Mouse (Mus musculus) C2C12 (cell line): ENCODE measurements around the gene Samd10. TPM values are rescaled to one million over a fixed set of nuclear protein-coding genes. Genes with fewer than 3 reads are reported as not detected.
A peak's percentile ranks its signal among the peaks of the same experiment; 100 is the strongest.

Experiments used
- H3K27me3 ChIP-seq: one replicate; pipeline ENCODE4 v1.6.1; 2011; ENCODE audit not compliant: control insufficient read depth, insufficient read depth, insufficient read length
- H3K36me3 ChIP-seq: one replicate; pipeline ENCODE4 v1.6.1; 2011; ENCODE audit not compliant: control insufficient read depth, insufficient read depth
- H3K4me3 ChIP-seq: one replicate; pipeline ENCODE4 v1.5.1; 2011; ENCODE audit warnings: mild to moderate bottlenecking, control low read depth; ENCODE audit not compliant: poor library complexity, insufficient read depth, severe bottlenecking
- H3K79me2 ChIP-seq: one replicate; pipeline ENCODE4 v1.6.1; 2011; ENCODE audit not compliant: control insufficient read depth, insufficient read depth
- H3K79me3 ChIP-seq: one replicate; pipeline ENCODE4 v1.6.1; 2011; ENCODE audit warnings: low read depth, control low read depth
- H3ac ChIP-seq: one replicate; pipeline ENCODE3; 2011; ENCODE audit warnings: low read depth; ENCODE audit not compliant: control insufficient read depth, insufficient read length
- CEBPB ChIP-seq: IDR thresholded peaks from one replicate; pipeline ENCODE4 v1.6.1; 2011; ENCODE audit warnings: low read depth, mild to moderate bottlenecking, control low read depth, moderate library complexity
- CTCF ChIP-seq: IDR thresholded peaks from one replicate; pipeline ENCODE4 v1.5.1; 2011; ENCODE audit not compliant: control insufficient read depth, insufficient read depth, insufficient read length
- FOSL1 ChIP-seq: IDR thresholded peaks from one replicate; pipeline ENCODE4 v1.8.0; 2011; ENCODE audit warnings: mild to moderate bottlenecking, low read length; ENCODE audit not compliant: poor library complexity, insufficient read depth, severe bottlenecking
- MAX ChIP-seq: IDR thresholded peaks from one replicate; pipeline ENCODE4 v1.6.1; 2011; ENCODE audit warnings: mild to moderate bottlenecking, control low read depth
- MYOD1 ChIP-seq: IDR thresholded peaks from one replicate; pipeline ENCODE4 v1.6.1; 2011; ENCODE audit warnings: low read depth; ENCODE audit not compliant: control insufficient read depth, insufficient read length
- MYOG ChIP-seq: IDR thresholded peaks from one replicate; pipeline ENCODE4 v1.6.1; 2011; ENCODE audit not compliant: control insufficient read depth, insufficient read length; ENCODE audit errors: extremely low read depth
- USF1 ChIP-seq: IDR thresholded peaks from one replicate; pipeline ENCODE4 v1.6.1; 2011; ENCODE audit warnings: low read depth, mild to moderate bottlenecking, control low read depth, moderate library complexity
- long read RNA-seq, 2 experiments: library from polyadenylated mRNA; unstranded; transcript quantifications; one replicate each; pipeline ENCODE4 v2.0.0; 2019 to 2020
- polyA plus RNA-seq: library from polyadenylated mRNA; unstranded; fragments of >200 nt; fragmentation: generic; extraction: Trizol; gene quantifications from one replicate; pipeline ENCODE4 v1.2.1, GENCODE M21; 2012; ENCODE audit warnings: missing spikeins

Samd10 gene
- 1.1 TPM for polyA plus RNA-seq
- long read RNA-seq, experiment 1, partial matches to known transcripts: 0 of 4 reads
- long read RNA-seq, experiment 1, other reads (novel, unspliced or antisense): 0 of 4 reads
- long read RNA-seq, experiment 2, transcript Samd10-203 (5 exons, 2,131 nt): minor isoform, 5 of 22 reads
- long read RNA-seq, experiment 2, transcript Samd10-201 (5 exons, 2,164 nt): major isoform, 11 of 22 reads
- long read RNA-seq, experiment 2, partial matches to known transcripts: 0 of 22 reads
- long read RNA-seq, experiment 2, other reads (novel, unspliced or antisense): 6 of 22 reads

- H3K27me3 ChIP-seq: no peaks in the 10 kb centered on the region
- peak within 1 kb of the TSS; percentile 49 for H3ac ChIP-seq
- no peak within 1 kb of the TSS for H3K4me3 ChIP-seq
- H3K36me3 ChIP-seq: no peaks in the 10 kb centered on the region
- TF ChIP-seq CTCF (no peak), MAX (no peak), MYOD1 (no peak), FOSL1 (no peak)
- peaks cover 24% of the 10 kb centered on the region for H3K79me3 ChIP-seq
- H3K79me2 ChIP-seq: peaks cover 27% of the 10 kb centered on the region
Measured at GRCm38 (mm10) chr2:181598454-181599351, at the start of gene Samd10. Gene Samd10 (minus strand): TSS chr2:181599212.

GRCm38 (mm10) chr2:181646626-181647472 is 47.8 kb upstream of the Samd10 start:
- Histone ChIP-seq H3K79me2 (no peaks in the 10 kb centered on the region), H3K4me3 (no peak overlapping the region), H3K36me3 (peaks cover 73% of the 10 kb centered on the region), H3ac (no peak overlapping the region), H3K79me3 (no peaks in the 10 kb centered on the region), H3K27me3 (no peaks in the 10 kb centered on the region)
- TF ChIP-seq USF1: no peak
- TF ChIP-seq MYOG: no peak
- no peak for TF ChIP-seq CTCF
- no peak for TF ChIP-seq MYOD1
- no peak for TF ChIP-seq CEBPB
- no peak for TF ChIP-seq MAX
- TF ChIP-seq FOSL1: no peak

GRCm38 (mm10) chr2:181645666-181646065 is 46.7 kb upstream of the Samd10 start:
- Histone ChIP-seq H3ac (no peak overlapping the region), H3K79me3 (no peaks in the 10 kb centered on the region), H3K36me3 (peaks cover 73% of the 10 kb centered on the region), H3K79me2 (no peaks in the 10 kb centered on the region), H3K4me3 (no peak overlapping the region), H3K27me3 (no peaks in the 10 kb centered on the region)
- TF ChIP-seq CEBPB (no peak), USF1 (no peak), FOSL1 (no peak)

GRCm38 (mm10) chr2:181644361-181644760 is 45.3 kb upstream of the Samd10 start:
- Histone ChIP-seq H3K79me3 (no peaks in the 10 kb centered on the region), H3ac (no peak overlapping the region), H3K79me2 (no peaks in the 10 kb centered on the region), H3K4me3 (no peak overlapping the region), H3K27me3 (no peaks in the 10 kb centered on the region), H3K36me3 (peaks cover 70% of the 10 kb centered on the region)
- TF ChIP-seq CEBPB (no peak), MAX (peak; percentile 56), CTCF (peak; percentile 45)

DNA sequence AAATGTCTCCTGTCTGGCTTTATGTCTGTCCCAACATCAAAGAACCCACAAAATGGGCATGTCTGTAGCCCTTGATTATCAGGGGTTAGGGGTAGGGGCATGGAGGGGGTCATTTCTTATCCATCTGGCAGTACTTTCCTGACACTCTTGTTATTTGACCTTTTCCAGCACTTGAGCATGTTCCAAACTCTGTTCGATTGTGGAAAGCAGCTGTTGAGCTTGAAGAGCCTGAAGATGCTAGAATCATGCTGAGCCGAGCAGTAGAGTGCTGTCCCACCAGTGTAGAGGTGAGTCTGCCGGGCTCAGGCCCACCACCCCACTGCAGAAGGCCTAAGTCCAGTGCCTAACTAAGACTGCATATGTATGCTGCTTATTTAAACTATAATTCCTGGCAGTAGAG is 36.9 kb upstream of the Samd10 start:
- peaks cover 83% of the 10 kb centered on the region for H3K36me3 ChIP-seq
- H3K79me3 ChIP-seq: no peaks in the 10 kb centered on the region
- no peaks in the 10 kb centered on the region for H3K27me3 ChIP-seq

GRCm38 (mm10) chr2:181632624-181633023 is 33.6 kb upstream of the Samd10 start:
- Histone ChIP-seq H3K79me3 (no peaks in the 10 kb centered on the region), H3ac (no peak overlapping the region), H3K36me3 (peaks cover 69% of the 10 kb centered on the region), H3K27me3 (no peaks in the 10 kb centered on the region), H3K4me3 (no peak overlapping the region), H3K79me2 (no peaks in the 10 kb centered on the region)
- TF ChIP-seq USF1 (no peak), MYOG (no peak), MYOD1 (no peak), CTCF (no peak), CEBPB (no peak), FOSL1 (no peak), MAX (no peak)

More for the DNA sequence above, 36.9 kb upstream of the Samd10 start:
- H3K4me3 ChIP-seq: no peak overlapping the region
- no peak for TF ChIP-seq MYOG
- H3ac ChIP-seq: no peak overlapping the region
- no peaks in the 10 kb centered on the region for H3K79me2 ChIP-seq
